Mouse (Mus musculus) intestine, embryonic 14.5 days (tissue): ENCODE results near the gene Stum. TPM values are rescaled to one million over a fixed set of nuclear protein-coding genes. Genes with fewer than 3 reads are reported as not detected.

Experiments
- ATAC-seq: fragments of 200-750 bp; cut with Nextera tagmentation; replicated peaks from 2 replicates; pipeline ENCODE4 v1.8.0; 2017; ENCODE audit warnings: low read depth, moderate number of reproducible peaks, moderate TSS enrichment, moderate library complexity; ENCODE audit not compliant: low FRiP score, low TSS enrichment
- DNase-seq: peaks from one replicate; pipeline ENCODE4 v3.0.0-alpha.2; 2018; ENCODE audit warnings: low spot score
- H3K27ac ChIP-seq: fragments of 300-500 bp; sonication (generic); 2 replicates; pipeline ENCODE4 v1.5.1; 2014; ENCODE audit warnings: low read depth, mild to moderate bottlenecking, control low read depth
- H3K27me3 ChIP-seq: fragments of 300-500 bp; sonication (generic); replicated peaks from 2 replicates; pipeline ENCODE4 v1.6.1; 2014; ENCODE audit warnings: low read length, control low read depth; ENCODE audit not compliant: control insufficient read depth, insufficient read depth
- H3K36me3 ChIP-seq: fragments of 300-500 bp; sonication (generic); 2 replicates; pipeline ENCODE4 v1.6.1; 2014; ENCODE audit warnings: low read length, control low read depth; ENCODE audit not compliant: control insufficient read depth, insufficient read depth
- H3K4me1 ChIP-seq: fragments of 300-500 bp; sonication (generic); replicated peaks from 2 replicates; pipeline ENCODE4 v1.6.1; 2014; ENCODE audit warnings: low read length, control low read depth, mixed read lengths; ENCODE audit not compliant: control insufficient read depth, insufficient read depth
- H3K4me2 ChIP-seq: fragments of 300-500 bp; sonication (generic); 2 replicates; pipeline ENCODE4 v1.6.1; 2014; ENCODE audit warnings: low read length
- H3K4me3 ChIP-seq: fragments of 300-500 bp; sonication (generic); 2 replicates; pipeline ENCODE4 v1.5.1; 2014; ENCODE audit warnings: low read depth, low read length, control low read depth, mixed read lengths
- H3K9ac ChIP-seq: fragments of 300-500 bp; sonication (generic); 2 replicates; pipeline ENCODE4 v1.6.1; 2014; ENCODE audit warnings: mild to moderate bottlenecking, low read length
- H3K9me3 ChIP-seq: fragments of 300-500 bp; sonication (generic); 2 replicates; pipeline ENCODE4 v1.6.1; 2016; ENCODE audit warnings: low read length, control low read depth; ENCODE audit not compliant: control insufficient read depth
- WGBS: fragments of 180-500 bp; shearing (Covaris S2); extraction: QIAGEN DNeasy Blood & Tissue Kit; methylation state at CpG from one replicate; pipeline ENCODE4 v1.1.7; 2014; 5-methylcytosine and 5-hydroxymethylcytosine counted together
- polyA plus RNA-seq: library from polyadenylated mRNA; unstranded; fragments of >200 nt; fragmentation: Nextera tagmentation; extraction: Ambion mirVana; gene quantifications from 2 replicates; pipeline ENCODE4 v1.2.1, GENCODE M21; 2014

Stum gene
- polyA plus RNA-seq, 1 experiment from 2014 or later = 1.9 TPM

DNA sequence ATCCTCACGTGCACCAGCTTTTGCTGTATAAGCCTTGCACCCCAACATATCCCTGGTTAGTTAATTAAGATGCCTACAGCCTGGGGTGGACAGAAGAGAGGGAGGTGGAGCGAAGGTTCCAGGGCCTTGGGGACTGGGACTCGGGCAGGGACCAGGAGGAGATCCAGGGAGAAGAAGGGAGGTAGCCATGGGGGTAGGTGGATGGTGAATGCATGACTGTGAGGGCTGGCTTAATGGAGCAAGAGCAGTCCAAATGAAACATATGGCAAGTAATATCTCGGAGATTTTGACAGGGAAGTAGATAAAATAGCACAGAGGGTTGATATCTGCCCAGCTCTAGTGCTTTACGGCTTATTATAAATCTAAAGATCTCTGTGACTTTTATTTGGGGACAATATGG is 21.6 kb upstream of the Stum start:
- ATAC-seq = no peak
- no peak overlapping the region for H3K27ac ChIP-seq
- 85% methylated on average over 5 of the region's 5 CpGs for WGBS
- peaks cover under 1% of the 10 kb centered on the region; the same call in 1 of the 2 replicates for H3K4me1 ChIP-seq
- H3K9ac ChIP-seq = no peak overlapping the region
- H3K9me3 ChIP-seq = no peaks in the 10 kb centered on the region
- no peaks in the 10 kb centered on the region for H3K36me3 ChIP-seq
- DNase-seq = no peak
- H3K4me3 ChIP-seq = no peak overlapping the region
- no peak overlapping the region for H3K4me2 ChIP-seq
- H3K27me3 ChIP-seq = no peaks in the 10 kb centered on the region

- H3K27me3 ChIP-seq = no peaks in the 10 kb centered on the region
- no peaks in the 10 kb centered on the region for H3K9me3 ChIP-seq
- H3K9ac ChIP-seq = no peak overlapping the region
- H3K4me1 ChIP-seq = no peaks in the 10 kb centered on the region
- H3K4me3 ChIP-seq = no peak overlapping the region
- no peak for ATAC-seq
- H3K4me2 ChIP-seq = no peak overlapping the region
- WGBS = 58% methylated on average over 5 of the region's 5 CpGs
- no peak for DNase-seq
- no peaks in the 10 kb centered on the region for H3K36me3 ChIP-seq
- H3K27ac ChIP-seq = no peak overlapping the region
Observed at GRCm38 (mm10) chr1:180503484-180503883, 20.2 kb upstream of the Stum start.

- 0 out of 2 replicates have a peak overlapping the region, but pooled peaks have one; percentile 2 for H3K4me2 ChIP-seq
- DNase-seq = no peak
- peak; percentile 36; the same call in 1 of the 2 replicates for ATAC-seq
- H3K27ac ChIP-seq = no peak overlapping the region
- 37% methylated on average over 4 of the region's 4 CpGs for WGBS
- H3K27me3 ChIP-seq = no peaks in the 10 kb centered on the region
- H3K9ac ChIP-seq = no peak overlapping the region
- no peak overlapping the region for H3K4me3 ChIP-seq
- H3K36me3 ChIP-seq = no peaks in the 10 kb centered on the region
- H3K4me1 ChIP-seq = no peaks in the 10 kb centered on the region
- H3K9me3 ChIP-seq = no peaks in the 10 kb centered on the region
Observed at GRCm38 (mm10) chr1:180502566-180502965, 19.3 kb upstream of the Stum start.

DNA sequence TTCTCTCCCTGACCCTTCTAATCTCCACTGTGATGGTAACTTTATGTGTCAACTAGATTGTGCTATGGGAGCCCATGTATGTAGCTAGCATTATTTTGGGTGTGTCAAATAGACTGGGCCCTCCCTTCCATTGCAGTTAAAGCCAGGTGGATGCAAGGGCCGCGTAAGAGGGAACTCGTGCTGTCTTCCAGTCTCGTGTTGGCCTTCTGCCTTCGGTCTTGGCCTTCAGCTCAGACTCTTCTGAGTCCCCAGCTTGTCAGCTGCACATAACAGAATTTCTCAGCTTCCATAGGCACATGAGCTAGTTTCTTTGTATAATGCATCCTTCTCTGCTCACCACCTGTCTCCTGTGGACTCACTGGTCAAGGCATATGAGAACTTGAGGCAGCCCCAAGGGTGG is 17.3 kb upstream of the Stum start:
- Histone ChIP-seq H3K9ac (no peak overlapping the region), H3K27me3 (no peaks in the 10 kb centered on the region), H3K4me1 (no peaks in the 10 kb centered on the region), H3K36me3 (no peaks in the 10 kb centered on the region), H3K27ac (no peak overlapping the region), H3K9me3 (no peaks in the 10 kb centered on the region), H3K4me3 (no peak overlapping the region), H3K4me2 (no peak overlapping the region)
- DNase-seq (no peak), ATAC-seq (no peak)
- 95% methylated on average over 5 of the region's 5 CpGs for WGBS

GRCm38 (mm10) chr1:180500218-180500617 is 16.9 kb upstream of the Stum start:
- DNase-seq (no peak), ATAC-seq (no peak)
- no peak overlapping the region for H3K4me3 ChIP-seq

DNA sequence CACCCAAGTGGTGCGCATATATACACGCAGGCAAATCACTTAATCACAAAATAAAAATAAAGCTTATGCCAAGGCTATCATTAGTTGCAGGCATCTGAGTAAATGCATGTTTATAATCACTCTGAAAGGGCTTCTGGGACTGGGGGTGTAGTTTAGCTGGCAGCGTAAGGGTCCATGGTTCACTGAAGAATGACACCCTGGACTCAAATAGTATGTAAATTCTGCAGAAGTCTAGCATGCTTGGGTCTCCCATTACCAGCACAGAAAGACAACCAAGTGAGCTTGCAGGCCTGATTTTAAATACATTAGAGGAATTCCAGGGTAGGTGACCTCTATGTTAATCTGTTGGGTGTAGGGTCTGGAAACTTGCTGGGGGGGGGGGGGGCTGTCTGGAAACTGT is 16.5 kb upstream of the Stum start:
- Histone ChIP-seq H3K27ac (no peak overlapping the region), H3K9me3 (no peaks in the 10 kb centered on the region), H3K4me3 (no peak overlapping the region), H3K36me3 (no peaks in the 10 kb centered on the region), H3K9ac (no peak overlapping the region), H3K4me2 (no peak overlapping the region), H3K4me1 (no peaks in the 10 kb centered on the region), H3K27me3 (no peaks in the 10 kb centered on the region)
- DNase-seq (no peak), ATAC-seq (no peak)
- 85% methylated on average over 3 of the region's 3 CpGs for WGBS

More at GRCm38 (mm10) chr1:180500218-180500617, 16.9 kb upstream of the Stum start:
- Histone ChIP-seq H3K27ac (no peak overlapping the region), H3K36me3 (no peaks in the 10 kb centered on the region), H3K9ac (no peak overlapping the region), H3K27me3 (no peaks in the 10 kb centered on the region), H3K4me2 (no peak overlapping the region), H3K4me1 (no peaks in the 10 kb centered on the region), H3K9me3 (no peaks in the 10 kb centered on the region)
- WGBS = 58% methylated on average over 4 of the region's 4 CpGs

GRCm38 (mm10) chr1:180492777-180493176 is 9.5 kb upstream of the Stum start:
- Histone ChIP-seq H3K9ac (no peak overlapping the region), H3K4me2 (no peak overlapping the region), H3K36me3 (no peaks in the 10 kb centered on the region), H3K9me3 (no peaks in the 10 kb centered on the region), H3K4me3 (no peak overlapping the region), H3K4me1 (peaks cover 2% of the 10 kb centered on the region; the same call in 1 of the 2 replicates), H3K27me3 (no peaks in the 10 kb centered on the region), H3K27ac (no peak overlapping the region)
- ATAC-seq = no peak
- no peak for DNase-seq
- 42% methylated on average over 9 of the region's 9 CpGs for WGBS

DNA sequence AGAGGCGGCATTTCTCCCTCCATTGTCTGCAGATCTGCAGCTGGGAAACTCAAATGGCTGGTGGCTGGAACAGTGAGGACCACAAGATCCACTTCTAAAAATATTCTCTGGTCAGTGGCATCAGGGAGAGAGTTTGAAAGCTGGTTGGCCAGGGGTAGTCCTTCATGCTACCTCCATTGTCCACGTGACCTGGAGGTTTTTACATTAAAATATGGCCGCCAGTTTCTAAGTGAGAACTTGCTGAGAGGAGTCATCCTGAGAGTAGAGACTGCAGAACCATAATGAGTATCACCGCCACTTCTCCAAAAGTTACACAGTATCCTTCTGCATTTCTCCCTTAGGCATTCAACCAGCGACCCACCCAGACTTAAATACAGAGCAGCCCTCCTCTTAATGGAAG is 2.0 kb upstream of the Stum start:
- no peak overlapping the region for H3K9ac ChIP-seq
- WGBS = 87% methylated on average over 5 of the region's 5 CpGs
- no peak overlapping the region for H3K27ac ChIP-seq
- ATAC-seq (no peak), DNase-seq (no peak)
- H3K9me3 ChIP-seq = no peaks in the 10 kb centered on the region
- H3K4me2 ChIP-seq = no peak overlapping the region
- peaks cover 35% of the 10 kb centered on the region for H3K27me3 ChIP-seq
- no peak overlapping the region for H3K4me3 ChIP-seq
- peaks cover 7% of the 10 kb centered on the region; the same call in 1 of the 2 replicates for H3K4me1 ChIP-seq
- H3K36me3 ChIP-seq = no peaks in the 10 kb centered on the region

DNA sequence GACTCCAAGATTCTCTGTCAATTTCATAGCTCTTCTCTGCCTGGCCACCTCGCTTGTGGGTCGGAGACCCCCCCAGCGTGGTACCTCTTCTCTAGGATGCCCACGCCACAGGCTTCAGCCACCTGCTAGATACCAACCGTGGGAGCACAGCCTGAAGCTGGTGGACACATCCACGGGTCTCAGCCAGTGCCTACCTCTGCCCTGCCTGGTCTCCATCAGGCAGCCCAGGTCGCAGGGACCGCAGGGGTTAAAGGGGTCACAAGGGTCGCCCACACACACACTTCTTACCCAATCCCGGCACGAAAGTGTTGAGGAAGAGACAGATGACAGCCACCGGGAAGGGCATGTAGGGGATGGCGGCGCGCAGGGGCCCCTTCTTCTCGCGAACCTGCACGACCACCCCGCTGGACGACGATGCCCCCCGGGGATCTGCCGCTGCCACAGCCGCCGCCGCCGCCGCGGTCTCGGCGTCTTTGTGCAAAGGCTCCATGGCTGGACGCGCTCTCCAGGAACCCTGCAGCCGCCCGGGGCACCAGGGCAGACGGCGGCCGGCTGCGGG is 385 bp downstream of the Stum start:
- peak; percentile 17; the same call in 1 of the 2 replicates for ATAC-seq
- H3K4me3 ChIP-seq = peak overlapping the region; percentile 33

More for the DNA sequence above, 385 bp downstream of the Stum start:
- H3K4me2 ChIP-seq = peak overlapping the region; percentile 66
- no peaks in the 10 kb centered on the region for H3K9me3 ChIP-seq
- 5% methylated on average over 35 of the region's 39 CpGs for WGBS
- peak; percentile 57 for DNase-seq
- H3K27ac ChIP-seq = no peak overlapping the region
- peaks cover 35% of the 10 kb centered on the region for H3K27me3 ChIP-seq
- no peaks in the 10 kb centered on the region for H3K36me3 ChIP-seq
- peaks cover 7% of the 10 kb centered on the region; the same call in 1 of the 2 replicates for H3K4me1 ChIP-seq
- H3K9ac ChIP-seq = peak overlapping the region; percentile 8; the same call in 1 of the 2 replicates
